Mouse (Mus musculus) lung, adult 2 months (tissue): ENCODE results near the gene Hsf5. TPM values are rescaled to one million over a fixed set of nuclear protein-coding genes. Genes with fewer than 3 reads are reported as not detected.

Experiments used
- DNase-seq: peaks from one replicate; pipeline ENCODE4 v3.0.0; 2022
- H3K4me1 ChIP-seq: fragments of 200-500 bp; 2 replicates; pipeline ENCODE4 v1.6.1; 2011; ENCODE audit warnings: low read length; ENCODE audit not compliant: control insufficient read depth, insufficient read depth
- H3K4me3 ChIP-seq: fragments of 200-500 bp; replicated peaks from 2 replicates; pipeline ENCODE3; 2011; ENCODE audit warnings: low read depth, mild to moderate bottlenecking, control low read depth, low read length; ENCODE audit errors: extremely low read depth
- CTCF ChIP-seq: fragments of 200-500 bp; IDR thresholded peaks from 2 replicates; pipeline ENCODE4 v1.5.1; 2011; ENCODE audit warnings: mild to moderate bottlenecking, low read length, control low read depth; ENCODE audit not compliant: insufficient read depth
- POLR2A ChIP-seq: fragments of 200-500 bp; IDR thresholded peaks from 2 replicates; pipeline ENCODE4 v1.6.1; 2011; ENCODE audit warnings: low read depth, mild to moderate bottlenecking, control low read depth, low read length, borderline replicate concordance; ENCODE audit errors: extremely low read depth
- WGBS: fragments of 180-500 bp; shearing (Covaris S2); methylation state at CpG from one replicate; pipeline ENCODE4 v1.1.7; 2018; 5-methylcytosine and 5-hydroxymethylcytosine counted together
- polyA plus RNA-seq: library from polyadenylated mRNA; depleted of rRNA; stranded (reverse); fragments of >200 nt; gene quantifications from 2 replicates; pipeline ENCODE4 v1.2.3, GENCODE M21; 2012

The Hsf5 gene
- polyA plus RNA-seq, 1 experiment, result 0.02 TPM

DNA sequence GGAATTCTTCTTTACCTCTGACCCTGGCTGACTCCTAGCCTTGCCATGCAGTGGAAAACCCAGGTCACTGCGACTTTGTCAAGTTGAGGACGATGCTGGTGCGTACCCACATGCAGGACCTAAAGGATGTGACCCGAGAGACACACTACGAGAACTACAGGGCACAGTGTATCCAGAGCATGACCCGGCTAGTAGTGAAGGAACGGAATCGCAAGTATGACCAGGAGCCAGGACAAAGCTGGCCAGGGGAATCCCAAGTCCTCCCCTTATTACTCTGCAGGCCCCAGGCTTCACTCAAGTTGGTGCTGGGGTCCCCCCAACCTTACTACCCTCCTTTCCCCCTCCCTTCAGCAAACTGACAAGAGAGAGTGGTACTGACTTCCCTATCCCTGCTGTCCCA, 27.4 kb upstream of the Hsf5 start:
- WGBS, result 83% methylated on average over 8 of the region's 8 CpGs
- peaks cover 10% of the 10 kb centered on the region for H3K4me1 ChIP-seq
- no peak for DNase-seq
- H3K4me3 ChIP-seq, result no peak overlapping the region
- TF ChIP-seq POLR2A (0 out of 2 replicates have a peak, but pooled peaks have one; percentile 0), CTCF (no peak)

DNA sequence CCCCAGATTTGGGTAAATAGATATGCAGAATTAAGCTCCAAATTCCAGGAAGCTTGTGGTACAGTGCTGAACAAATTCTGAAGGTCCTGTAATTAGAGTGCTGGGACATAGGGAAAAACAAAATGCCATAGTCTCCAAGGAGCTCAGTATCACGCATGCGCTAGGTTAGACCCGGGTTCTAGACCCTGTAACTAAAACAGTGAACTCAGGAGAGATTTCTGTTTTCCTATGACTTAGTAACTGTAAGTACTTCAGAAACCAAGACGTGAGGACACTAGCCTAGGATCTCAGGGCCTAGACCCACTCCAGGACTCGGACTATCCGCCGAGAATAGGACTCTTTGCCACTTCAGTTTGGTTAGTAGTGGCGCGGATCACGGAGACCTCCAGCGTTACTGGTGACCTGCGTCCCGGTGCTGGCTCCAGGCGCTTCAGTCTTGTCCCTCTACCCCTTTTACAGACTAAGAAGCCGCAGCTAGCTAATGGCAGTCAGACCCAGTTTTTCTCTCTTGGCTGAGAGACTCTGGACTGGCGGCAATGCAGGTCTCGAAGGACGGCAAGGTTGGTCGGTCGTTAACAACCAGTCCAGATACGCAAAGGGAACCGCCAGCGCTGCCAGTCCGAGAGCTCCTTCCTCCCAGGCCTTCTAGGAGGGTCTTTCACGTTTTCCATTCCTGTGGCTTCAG, 26.0 kb upstream of the Hsf5 start:
- Histone ChIP-seq H3K4me3 (peak overlapping the region; percentile 82), H3K4me1 (peaks cover 13% of the 10 kb centered on the region)
- peak; percentile 20; the same call in 1 of the 2 replicates for TF ChIP-seq POLR2A
- TF ChIP-seq CTCF, result no peak
- peak; percentile 62 for DNase-seq
- 2% methylated on average over 25 of the region's 25 CpGs for WGBS

DNA sequence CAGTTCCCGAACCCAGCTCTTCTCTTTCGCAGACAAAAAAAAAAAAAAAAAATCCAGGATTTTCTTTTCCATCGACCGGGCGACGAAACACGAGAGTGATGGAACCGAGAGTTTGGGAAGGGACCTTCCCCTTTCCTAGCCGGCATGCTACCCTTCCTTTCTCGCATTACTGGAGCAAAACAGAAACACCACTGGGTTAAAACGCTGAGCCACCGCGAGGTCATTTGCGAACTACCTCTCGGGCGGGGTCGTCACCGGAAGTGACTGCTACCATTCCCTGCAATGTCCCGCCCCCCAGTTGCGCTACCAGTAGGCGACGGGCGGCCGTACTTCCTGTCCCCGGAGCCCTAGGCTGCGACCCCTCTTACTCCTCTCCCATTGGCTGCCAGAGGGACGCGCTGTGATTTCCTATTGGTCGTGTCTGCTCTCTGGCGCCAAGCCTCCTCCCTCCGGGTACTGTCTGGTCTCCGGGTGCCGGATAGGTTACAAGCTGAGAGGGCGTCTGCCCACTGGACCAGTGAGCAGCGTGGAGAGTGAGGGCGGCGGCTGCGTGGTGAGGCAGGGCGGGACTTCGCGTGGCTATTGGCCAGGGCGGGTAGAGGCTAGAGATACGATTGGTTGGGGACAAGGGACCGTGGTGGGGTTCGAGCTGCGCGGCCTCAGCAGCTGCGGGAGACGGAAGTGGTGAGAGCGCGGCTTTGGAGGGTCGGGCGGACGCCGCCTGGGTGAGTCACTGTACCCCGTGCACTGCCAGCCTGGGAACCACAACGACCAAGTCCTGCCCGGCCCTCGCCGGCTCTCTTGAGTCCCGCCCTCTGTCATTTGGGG, 25.2 kb upstream of the Hsf5 start, which contains the start of gene Mtmr4:
Gene Mtmr4 (plus strand): TSS at position 637 of the 828 bp plus-strand sequence.
- DNase-seq, result peak; percentile 99
- under 1% methylated on average over 61 of the region's 61 CpGs for WGBS
- H3K4me3 ChIP-seq, result peak within 1 kb of the TSS; percentile 82

DNA sequence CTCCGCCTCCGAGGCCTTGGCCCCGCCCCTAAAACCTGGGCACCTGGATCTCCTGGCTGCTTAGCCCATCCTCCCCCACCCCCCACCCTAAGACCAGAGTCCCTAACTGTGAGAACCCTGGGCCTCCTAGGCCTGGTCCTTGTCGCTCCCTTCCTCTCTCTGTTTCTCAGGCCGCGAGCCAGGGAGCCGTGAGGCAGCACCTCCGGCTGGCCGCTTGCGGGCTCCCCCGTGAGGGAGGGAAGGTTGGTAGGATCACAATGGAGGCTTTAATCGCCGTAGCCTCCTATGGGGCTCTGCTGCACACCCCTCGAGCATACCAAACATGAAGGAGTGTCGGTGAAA, 24.6 kb upstream of the Hsf5 start:
- H3K4me3 ChIP-seq, result peak overlapping the region; percentile 69
- peaks cover 14% of the 10 kb centered on the region for H3K4me1 ChIP-seq
- WGBS, result under 1% methylated on average over 15 of the region's 15 CpGs
- TF ChIP-seq POLR2A (no peak), CTCF (no peak)
- no peak for DNase-seq

More for the DNA sequence above, 25.2 kb upstream of the Hsf5 start, which contains the start of gene Mtmr4:
- TF ChIP-seq POLR2A (peak; percentile 93), CTCF (no peak)
- peaks cover 14% of the 10 kb centered on the region for H3K4me1 ChIP-seq

DNA sequence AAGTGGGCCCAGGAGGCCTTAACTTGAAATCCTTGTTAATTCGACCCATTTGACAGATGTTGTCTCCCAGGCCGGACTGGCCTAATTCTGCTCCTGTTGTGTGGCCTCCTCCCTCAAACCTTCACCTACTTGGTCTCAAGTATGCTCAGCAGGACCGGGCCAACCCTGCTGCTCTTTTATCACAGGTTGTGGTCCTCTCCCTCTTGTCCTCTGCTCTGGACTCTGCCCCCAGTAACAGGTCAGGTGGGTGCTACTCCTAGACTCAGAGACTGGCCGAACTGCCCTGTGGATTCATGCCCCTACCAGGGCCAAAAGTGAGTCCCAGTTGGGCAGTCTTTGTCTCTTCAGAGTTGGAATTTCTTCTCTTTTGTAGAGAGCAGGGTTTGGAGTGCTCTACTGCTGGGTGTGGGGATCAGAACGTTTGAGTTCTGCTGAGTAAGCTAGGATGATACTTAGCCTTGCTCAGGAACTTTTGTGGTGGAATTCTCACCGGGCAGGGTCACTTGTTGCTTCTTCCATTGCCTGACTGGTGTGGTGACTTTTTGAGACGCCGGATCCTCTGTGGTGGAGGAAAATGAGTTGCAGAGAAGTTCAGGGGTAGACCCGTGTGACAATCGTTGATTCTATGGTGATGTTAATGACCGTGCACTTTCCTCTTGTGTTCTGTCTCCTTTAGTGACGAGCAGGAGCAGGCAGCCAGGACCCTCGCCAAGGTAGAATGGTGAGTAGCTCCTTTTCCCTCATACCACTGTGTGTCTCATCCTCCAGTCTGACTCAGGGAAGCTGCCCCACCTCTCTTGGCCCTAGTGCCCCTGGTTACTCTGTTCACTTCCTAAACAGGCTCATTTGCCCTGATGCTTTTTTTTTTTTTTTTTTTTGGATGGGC, 24.0 kb upstream of the Hsf5 start:
- whole genome bisulfite sequencing, result 31% methylated on average over 13 of the region's 13 CpGs
- H3K4me1 ChIP-seq, result peaks cover 14% of the 10 kb centered on the region
- no peak for DNase-seq
- no peak for TF ChIP-seq POLR2A
- TF ChIP-seq CTCF, result no peak
- peak overlapping the region; percentile 69 for H3K4me3 ChIP-seq

DNA sequence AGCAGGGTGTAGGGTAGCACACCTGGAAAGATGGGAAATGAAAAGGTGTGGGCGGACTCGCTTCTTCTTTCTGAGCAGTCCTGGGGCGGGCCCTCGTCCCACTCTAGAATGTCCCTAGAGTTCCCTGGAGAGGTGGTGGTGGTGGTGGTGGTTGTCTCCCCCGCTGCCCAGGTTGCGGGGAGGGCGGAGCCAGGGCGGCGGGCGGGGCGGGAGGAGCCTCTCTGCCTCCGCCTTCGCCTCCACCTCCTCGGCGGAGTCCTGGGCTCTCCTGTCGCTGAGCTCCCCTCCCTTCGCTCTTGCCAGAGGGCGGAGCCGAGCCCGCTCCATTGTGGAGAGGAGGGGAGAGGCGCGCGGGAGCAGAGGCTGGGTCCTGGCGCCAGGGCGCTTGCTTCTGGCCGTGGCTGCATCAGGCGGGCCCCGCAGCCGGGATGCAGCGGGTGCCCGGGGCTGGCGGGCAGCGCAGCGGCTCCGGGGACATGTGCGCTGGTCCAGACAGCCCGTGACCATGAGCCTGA, 21.6 kb upstream of the Hsf5 start:
- DNase-seq, result peak; percentile 83
- TF ChIP-seq POLR2A (peak; percentile 4; the same call in 1 of the 2 replicates), CTCF (no peak)
- Histone ChIP-seq H3K4me3 (peak overlapping the region; percentile 55), H3K4me1 (peaks cover 12% of the 10 kb centered on the region)
- 3% methylated on average over 35 of the region's 37 CpGs for WGBS

DNA sequence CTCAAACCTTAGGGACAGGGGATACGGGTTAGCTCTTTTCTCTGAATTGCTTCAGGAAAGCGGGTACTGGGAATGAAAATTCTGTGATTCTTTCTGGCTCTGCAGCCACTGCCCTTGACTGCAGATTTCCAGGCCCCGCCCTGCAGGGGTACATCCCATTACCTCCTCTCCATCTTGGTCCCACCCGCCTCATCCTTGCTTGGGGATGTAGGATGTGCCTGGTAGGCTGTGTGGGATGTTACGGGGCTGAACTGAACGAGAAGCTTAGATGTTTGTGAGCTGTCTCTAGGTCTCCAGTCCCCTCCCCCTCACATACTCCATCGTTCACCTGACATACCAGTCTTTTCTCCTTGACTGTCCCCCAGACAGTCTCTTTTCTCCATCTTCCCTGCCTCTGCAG, 21.0 kb upstream of the Hsf5 start:
- TF ChIP-seq POLR2A (no peak), CTCF (no peak)
- no peak for DNase-seq
- whole genome bisulfite sequencing, result 22% methylated on average over 7 of the region's 7 CpGs

DNA sequence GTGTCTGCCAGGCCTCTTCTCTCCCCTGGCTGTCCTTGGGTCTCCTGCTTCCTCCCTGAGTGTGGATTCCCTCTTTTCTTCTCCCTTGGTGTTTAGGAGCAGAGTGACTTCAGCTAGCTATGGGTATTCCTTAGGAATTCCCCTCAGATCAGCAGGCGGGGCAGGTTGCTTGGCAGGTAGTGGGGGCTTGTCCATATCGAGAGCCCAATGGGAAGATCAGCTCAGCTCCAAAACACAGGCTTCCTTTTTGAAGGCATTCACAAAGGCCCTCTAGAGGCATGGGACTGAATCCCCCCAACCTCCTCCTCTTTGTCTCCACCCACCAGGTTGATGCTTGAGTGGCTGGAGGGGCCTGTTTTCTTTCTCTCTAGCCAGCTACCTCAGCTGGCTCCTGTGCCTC, 20.5 kb upstream of the Hsf5 start:
- Histone ChIP-seq H3K4me1 (peaks cover 12% of the 10 kb centered on the region), H3K4me3 (no peak overlapping the region)
- 53% methylated on average over 2 of the region's 2 CpGs for WGBS
- no peak for TF ChIP-seq POLR2A
- no peak for TF ChIP-seq CTCF
- DNase-seq, result no peak

More for the DNA sequence above, 21.0 kb upstream of the Hsf5 start:
- H3K4me3 ChIP-seq, result peak overlapping the region; percentile 55
- H3K4me1 ChIP-seq, result peaks cover 12% of the 10 kb centered on the region

DNA sequence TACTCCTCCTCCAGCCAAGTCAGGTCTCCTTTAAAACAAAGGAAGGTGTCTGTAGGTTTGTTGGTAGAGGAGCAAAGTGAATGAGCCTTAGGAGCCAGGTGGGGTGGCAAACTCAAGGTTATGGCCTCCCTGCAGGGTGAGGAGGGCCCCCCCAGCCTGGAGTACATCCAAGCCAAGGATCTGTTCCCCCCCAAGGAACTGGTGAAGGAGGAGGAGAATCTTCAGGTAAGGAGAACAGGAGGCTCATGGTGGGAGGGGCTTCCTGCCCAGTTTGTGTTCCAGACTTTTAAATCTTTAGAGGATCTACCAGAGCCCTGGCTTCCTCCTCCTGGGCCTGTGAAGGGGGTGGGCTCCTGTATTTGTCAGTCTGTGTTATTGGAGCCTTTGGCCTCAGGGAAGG, 19.9 kb upstream of the Hsf5 start:
- TF ChIP-seq CTCF (no peak), POLR2A (no peak)
- Histone ChIP-seq H3K4me1 (peaks cover 12% of the 10 kb centered on the region), H3K4me3 (no peak overlapping the region)
- no peak for DNase-seq
